In the genomic region with DNA sequence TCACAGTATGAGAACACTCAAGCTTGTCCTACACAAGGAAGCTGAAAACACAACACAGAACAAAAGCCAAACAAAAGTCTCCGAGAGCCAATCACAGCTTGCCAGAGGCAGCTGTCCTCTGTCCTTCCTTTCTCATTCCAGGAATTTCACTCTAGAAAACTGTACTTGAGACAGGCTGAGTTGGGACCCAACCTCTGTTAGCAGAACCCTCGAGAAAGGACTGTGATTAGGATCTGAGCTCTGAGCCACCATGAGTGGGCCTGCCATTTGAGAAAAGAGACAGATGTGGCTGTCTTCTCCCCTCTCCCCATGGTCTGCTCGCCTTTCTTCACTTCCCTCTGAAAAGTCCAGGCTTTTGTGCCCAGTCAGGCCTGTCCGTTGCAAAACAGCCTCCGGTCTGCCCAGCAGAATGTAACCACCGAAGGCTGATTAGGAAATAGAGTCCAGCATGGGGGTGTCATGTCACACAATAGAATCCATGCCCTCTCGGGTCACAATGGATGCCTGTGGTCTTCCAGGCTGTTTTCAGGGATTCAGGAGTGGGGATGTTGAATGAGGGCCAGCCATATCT, we compare ENCODE assay signal across 11 mouse cellular contexts. TPM values are rescaled to one million over a fixed set of nuclear protein-coding genes. Genes with fewer than 3 reads are reported as not detected.
DNase-seq lines count a peak whose midpoint lies in the region; ATAC-seq lines count a peak whose summit lies in the region.
"Had no signal": no experiment of that assay in that cellular context is flagged by ENCODE, and none has a peak within 500 bp of the region (broad histone marks: within the 10 kb centered on the region; RNA-seq: fewer than 3 reads in every experiment).

No protein-coding gene starts in this region.

- H3K9ac ChIP-seq in midbrain, embryonic 12.5 days (replicated peaks): no peak overlapping the region
- no peak overlapping the region for H3K9ac ChIP-seq in midbrain, embryonic 14.5 days (replicated peaks; ENCODE audit: low read length)
- H3K9ac ChIP-seq: heart, embryonic 12.5 days had no signal

- no peak overlapping the region for H3K4me2 ChIP-seq in midbrain, embryonic 12.5 days (replicated peaks)
- H3K4me2 ChIP-seq in midbrain, embryonic 14.5 days (ENCODE audit: low read length): no peak overlapping the region
- H3K4me2 ChIP-seq: heart, embryonic 12.5 days had no signal

- H3K4me1 ChIP-seq in heart, embryonic 10.5 days: peaks cover 8% of the 10 kb centered on the region
- H3K4me1 ChIP-seq in midbrain, embryonic 12.5 days: peaks cover 26% of the 10 kb centered on the region
- no peaks in the 10 kb centered on the region for H3K4me1 ChIP-seq in midbrain, embryonic 14.5 days (ENCODE audit: control insufficient read depth, insufficient read depth, low read length)

- H3K27ac ChIP-seq in heart, embryonic 10.5 days: 0 out of 2 replicates have a peak overlapping the region, but pooled peaks have one; percentile 22
- H3K27ac ChIP-seq in midbrain, embryonic 12.5 days (replicated peaks): 0 out of 2 replicates have a peak overlapping the region, but pooled peaks have one; percentile 20
- no peak overlapping the region for H3K27ac ChIP-seq in midbrain, embryonic 14.5 days (replicated peaks; ENCODE audit: low read depth, low read length)

- no peaks in the 10 kb centered on the region for H3K27me3 ChIP-seq in heart, embryonic 10.5 days (ENCODE audit: insufficient read depth, poor library complexity, severe bottlenecking)
- H3K27me3 ChIP-seq in midbrain, embryonic 12.5 days: no peaks in the 10 kb centered on the region
- H3K27me3 ChIP-seq in midbrain, embryonic 14.5 days (ENCODE audit: control insufficient read depth, insufficient read depth, low read length): no peaks in the 10 kb centered on the region
- H3K27me3 ChIP-seq: heart, embryonic 12.5 days had no signal

- no peak for ATAC-seq in midbrain, embryonic 12.5 days (ENCODE audit: low FRiP score, low read depth)
- no peak for ATAC-seq in midbrain, embryonic 14.5 days (ENCODE audit: low FRiP score, low TSS enrichment)

- H3K9me3 ChIP-seq in heart, embryonic 10.5 days: no peaks in the 10 kb centered on the region
- H3K9me3 ChIP-seq in midbrain, embryonic 12.5 days: no peaks in the 10 kb centered on the region
- no peaks in the 10 kb centered on the region for H3K9me3 ChIP-seq in midbrain, embryonic 14.5 days (ENCODE audit: control insufficient read depth, low read length)

- no peak overlapping the region for H3K4me3 ChIP-seq in heart, embryonic 10.5 days
- no peak overlapping the region for H3K4me3 ChIP-seq in midbrain, embryonic 12.5 days
- no peak overlapping the region for H3K4me3 ChIP-seq in midbrain, embryonic 14.5 days (replicated peaks; ENCODE audit: low read depth, low read length)
- H3K4me3 ChIP-seq: heart, embryonic 12.5 days had no signal

- H3K36me3 ChIP-seq in heart, embryonic 10.5 days: no peaks in the 10 kb centered on the region
- H3K36me3 ChIP-seq in midbrain, embryonic 12.5 days: no peaks in the 10 kb centered on the region
- no peaks in the 10 kb centered on the region for H3K36me3 ChIP-seq in midbrain, embryonic 14.5 days (ENCODE audit: control insufficient read depth, insufficient read depth, low read length)
- H3K36me3 ChIP-seq: heart, embryonic 12.5 days had no signal

- DNase-seq in heart, embryonic 10.5 days (ENCODE audit: low spot score): no peak
- no peak for DNase-seq in heart, adult 8-10 months (ENCODE audit: low spot score)
- no peak for DNase-seq in midbrain, embryonic 14.5 days
- DNase-seq in lung, adult 18-20 months: peak; percentile 37 to 53
- DNase-seq in yolk sac, embryonic 10.5 days (ENCODE audit: low spot score): peak; percentile 18
- no peak for DNase-seq in left cerebral cortex, adult 8-10 months (ENCODE audit: low spot score in 2 of 2)
- no peak for DNase-seq in thymus, postnatal 0 days (ENCODE audit: low spot score)
- DNase-seq: cerebellum, adult 11 months; layer of hippocampus, postnatal 36 days had no signal

- WGBS in heart, embryonic 10.5 days: 45% methylated on average over 7 of the region's 7 CpGs
- WGBS in midbrain, embryonic 12.5 days: 7% methylated on average over 7 of the region's 7 CpGs
- 9% methylated on average over 7 of the region's 7 CpGs for WGBS in midbrain, embryonic 14.5 days

RNA-seq across cellular contexts. Expression of a gene that starts 24.8 kb away (rescaled TPM):
- polyA plus RNA-seq in heart, embryonic 10.5 days (2016; fragmentation: Nextera tagmentation; extraction: Ambion mirVana): 11.4 and 11.6 TPM in 2 replicates
- total RNA-seq in heart, adult 8-10 months (2022): 10 to 100 TPM; 38.0 to 42.8 (median 40.7) TPM
- 6.1 and 7.3 TPM in 2 replicates for polyA plus RNA-seq in midbrain, embryonic 12.5 days (2016; fragmentation: Nextera tagmentation; extraction: Ambion mirVana)
- polyA plus RNA-seq in midbrain, embryonic 14.5 days (2014; fragmentation: Nextera tagmentation; extraction: Ambion mirVana): 1.4 and 1.5 TPM in 2 replicates
- total RNA-seq in left cerebral cortex, adult 8-10 months (2022): 1 to 10 TPM; 3.4 to 5.6 (median 3.6) TPM
- polyA plus RNA-seq in thymus, postnatal 0 days (2015; fragmentation: Nextera tagmentation; extraction: Ambion mirVana): 0.32 and 0.77 TPM in 2 replicates

RNA-seq across cellular contexts. Expression of a gene that starts 32.9 kb away (rescaled TPM):
- 0.87 and 0.90 TPM in 2 replicates for polyA plus RNA-seq in heart, embryonic 10.5 days (2016; fragmentation: Nextera tagmentation; extraction: Ambion mirVana)
- under 1 TPM in 2 of 4 experiments, not detected in 2; 0.06 to 0.09 TPM for total RNA-seq in heart, adult 8-10 months (2022)
- polyA plus RNA-seq in midbrain, embryonic 12.5 days (2016; fragmentation: Nextera tagmentation; extraction: Ambion mirVana): 0.43 and 0.47 TPM in 2 replicates
- 0.24 and 0.43 TPM in 2 replicates for polyA plus RNA-seq in midbrain, embryonic 14.5 days (2014; fragmentation: Nextera tagmentation; extraction: Ambion mirVana)
- total RNA-seq in left cerebral cortex, adult 8-10 months (2022): under 1 TPM; 0.19 to 0.65 (median 0.35) TPM
- 0.10 and 0.14 TPM in 2 replicates for polyA plus RNA-seq in thymus, postnatal 0 days (2015; fragmentation: Nextera tagmentation; extraction: Ambion mirVana)

Comparison
In these comparisons a context has a peak if more than half of its experiments do, and no peak if none do; other contexts are left out.
1. DNase-seq: peak in lung, adult 18-20 months (2 of 2) and yolk sac, embryonic 10.5 days (single experiment); none in heart, embryonic 10.5 days (single experiment), heart, adult 8-10 months (single experiment), midbrain, embryonic 14.5 days (single experiment), left cerebral cortex, adult 8-10 months (0 of 2) and thymus, postnatal 0 days (single experiment).